Mouse (Mus musculus): ENCODE results near the gene Tmem88.

Gene Tmem88

GRCm38 (mm10) chr11:69382478-69383105 is 15.4 kb downstream of the Tmem88 start:
- in situ Hi-C loops (cut with MboI; ENCODE audit: low sequenced_read_pairs) = loop anchor here (5.0 kb wide), 1 partner anchor 125 kb away; no protein-coding TSS in a partner anchor

GRCm38 (mm10) chr11:69381356-69381755 is 16.7 kb downstream of the Tmem88 start:
- in situ Hi-C loops (cut with MboI; ENCODE audit: low sequenced_read_pairs) = loop anchor here (5.0 kb wide), 1 partner anchor 124 kb away; no protein-coding TSS in a partner anchor

GRCm38 (mm10) chr11:69379600-69379999 is 18.4 kb downstream of the Tmem88 start:
- in situ Hi-C loops (cut with MboI; ENCODE audit: low sequenced_read_pairs) = no loop called here

DNA sequence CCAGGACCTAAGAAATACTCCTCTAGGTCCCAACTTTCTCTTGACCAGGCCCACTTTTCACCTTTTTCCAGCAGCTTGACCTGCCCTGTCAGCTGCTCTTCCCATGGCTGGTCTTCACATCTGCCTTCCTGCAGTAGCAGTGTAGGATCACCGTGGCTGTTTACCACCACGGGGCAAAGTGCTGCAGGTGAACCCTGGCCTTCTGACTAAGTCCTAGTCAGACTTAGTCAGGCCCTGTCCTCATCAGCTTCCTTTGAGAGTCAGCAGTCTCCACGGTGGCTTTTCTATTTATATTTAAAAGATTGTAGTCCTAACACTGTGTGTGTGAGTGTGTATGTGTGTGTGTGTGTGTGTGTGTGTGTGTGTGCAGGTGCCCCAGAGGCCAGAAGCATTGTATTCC is 20.3 kb downstream of the Tmem88 start:
- in situ Hi-C loops (cut with MboI; ENCODE audit: low sequenced_read_pairs) = no loop called here

- in situ Hi-C loops (cut with MboI; ENCODE audit: low sequenced_read_pairs) = no loop called here
Measured at GRCm38 (mm10) chr11:69375646-69376045, 22.4 kb downstream of the Tmem88 start.

DNA sequence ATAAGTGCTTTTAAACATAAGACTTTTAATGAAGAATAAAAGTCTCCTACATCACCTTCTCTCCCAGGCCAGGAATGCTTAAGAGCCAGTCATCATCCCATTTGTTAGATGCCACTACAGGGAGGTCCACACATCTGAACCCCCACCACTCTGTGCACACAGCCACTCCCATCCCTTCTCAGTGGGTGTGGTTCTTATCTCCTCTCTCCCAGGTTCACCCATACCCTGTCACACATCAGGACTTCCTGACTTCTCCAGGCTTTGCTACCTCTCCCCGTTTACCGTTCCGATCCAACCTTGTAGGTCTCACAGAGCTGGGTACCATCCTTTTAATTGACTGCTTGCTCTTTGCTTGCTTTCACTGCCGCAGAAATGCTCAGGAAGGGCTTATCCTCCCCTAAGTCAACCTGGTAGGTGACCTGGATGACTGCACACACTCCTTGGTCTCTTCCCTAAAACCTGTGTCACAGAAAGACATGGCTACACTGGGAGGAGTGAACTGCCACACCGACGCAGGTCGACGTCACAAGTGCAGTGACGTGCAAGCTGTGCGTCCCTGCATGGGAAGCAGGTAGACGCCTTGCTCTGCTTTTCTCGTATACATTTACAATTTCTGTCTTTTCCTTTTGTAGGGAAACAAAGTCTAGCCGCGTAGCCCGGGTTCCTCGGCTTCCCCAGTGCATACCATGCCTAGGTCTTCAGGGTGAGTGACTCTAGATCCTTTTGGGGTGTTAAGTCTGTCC is 24.6 kb downstream of the Tmem88 start:
- in situ Hi-C loops (cut with MboI; ENCODE audit: low sequenced_read_pairs) = no loop called here

- in situ Hi-C loops (cut with MboI; ENCODE audit: low sequenced_read_pairs) = no loop called here
Measured at GRCm38 (mm10) chr11:69372780-69373170, 25.3 kb downstream of the Tmem88 start.

GRCm38 (mm10) chr11:69372056-69372779 is 25.8 kb downstream of the Tmem88 start:
- in situ Hi-C loops (cut with MboI; ENCODE audit: low sequenced_read_pairs) = no loop called here

DNA sequence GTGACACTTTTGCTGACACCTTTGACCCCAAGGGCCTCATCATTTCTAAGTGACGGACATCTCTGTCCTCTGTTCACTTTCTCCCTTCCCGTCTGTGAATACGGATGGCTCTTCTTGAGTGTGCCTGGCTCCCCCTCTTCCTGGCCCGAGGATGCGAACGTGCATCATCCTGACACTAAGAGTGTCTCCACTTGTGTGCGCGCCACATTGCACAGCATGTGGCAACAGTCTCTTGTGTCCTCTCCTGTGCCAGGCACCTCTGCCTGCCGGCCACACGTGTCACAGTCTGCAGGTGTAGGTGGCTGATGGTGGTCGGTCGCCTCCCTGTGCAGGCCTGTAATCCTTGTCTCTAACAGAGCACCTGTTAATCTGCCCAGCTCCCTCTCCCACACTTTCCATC is 26.4 kb downstream of the Tmem88 start:
- in situ Hi-C loops (cut with MboI; ENCODE audit: low sequenced_read_pairs) = no loop called here

DNA sequence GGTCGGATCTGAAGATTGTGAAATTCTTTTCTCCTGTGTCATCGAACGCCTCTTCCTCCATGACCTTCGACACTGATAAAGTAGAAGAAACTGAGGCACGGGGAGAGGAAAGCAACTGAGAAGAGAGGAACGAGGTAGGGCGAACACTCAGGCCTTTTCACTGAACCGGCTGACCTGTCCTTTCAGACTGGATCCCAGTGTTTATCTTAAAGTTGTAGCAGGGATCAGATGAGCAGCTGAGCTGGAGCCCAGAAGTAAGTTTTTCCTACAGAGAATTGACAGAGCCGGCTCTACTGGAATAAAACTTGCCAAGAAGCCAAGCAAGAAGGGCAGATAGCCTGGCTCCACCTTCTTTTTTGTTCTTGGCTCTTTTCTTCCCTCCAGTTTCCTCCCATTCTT is 27.2 kb downstream of the Tmem88 start:
- in situ Hi-C loops (cut with MboI; ENCODE audit: low sequenced_read_pairs) = no loop called here

- in situ Hi-C loops (cut with MboI; ENCODE audit: low sequenced_read_pairs) = no loop called here
Measured at GRCm38 (mm10) chr11:69369990-69370816, 27.8 kb downstream of the Tmem88 start.

DNA sequence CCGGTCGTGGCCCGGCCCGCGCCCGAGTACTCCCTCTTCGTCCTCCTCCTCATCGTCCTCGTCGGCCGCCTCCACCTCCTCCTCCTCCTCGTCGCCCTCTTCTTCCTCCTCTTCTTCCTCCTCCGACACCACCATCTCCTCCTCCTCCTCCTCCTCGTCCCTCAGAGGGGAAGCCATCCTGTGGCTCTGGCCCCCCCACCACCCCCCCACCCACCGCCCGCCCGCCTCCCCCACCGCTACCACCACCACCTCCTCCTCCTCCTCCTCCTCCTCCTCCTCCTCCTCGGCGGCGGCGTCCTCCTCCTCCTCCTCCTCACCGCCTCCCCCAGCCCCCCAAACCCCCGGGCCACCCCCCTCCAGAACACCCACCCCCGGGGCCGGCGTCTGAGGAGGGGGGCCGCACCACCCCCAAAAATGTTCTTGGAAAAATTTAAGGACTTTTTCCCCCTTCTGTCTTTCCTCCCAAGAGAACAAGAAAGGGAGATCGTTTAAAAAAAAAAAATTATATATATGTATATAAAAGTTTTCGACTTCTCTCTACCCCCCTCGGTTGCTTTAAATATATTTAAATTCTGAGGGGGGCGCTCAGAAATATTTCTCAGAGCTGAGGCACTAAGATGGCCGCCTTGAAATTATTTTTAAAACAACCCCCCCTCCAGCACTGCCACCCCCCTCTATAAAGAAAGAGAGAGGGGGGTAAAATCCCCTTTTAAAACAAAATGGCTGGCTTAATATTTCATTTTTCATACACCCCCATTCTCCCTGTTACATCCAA is 28.6 kb downstream of the Tmem88 start, which contains the start of gene Chd3:
Gene Chd3 (minus strand): TSS at position 192 of the 775 bp plus-strand sequence.
- in situ Hi-C loops (cut with MboI; ENCODE audit: low sequenced_read_pairs) = no loop called here

DNA sequence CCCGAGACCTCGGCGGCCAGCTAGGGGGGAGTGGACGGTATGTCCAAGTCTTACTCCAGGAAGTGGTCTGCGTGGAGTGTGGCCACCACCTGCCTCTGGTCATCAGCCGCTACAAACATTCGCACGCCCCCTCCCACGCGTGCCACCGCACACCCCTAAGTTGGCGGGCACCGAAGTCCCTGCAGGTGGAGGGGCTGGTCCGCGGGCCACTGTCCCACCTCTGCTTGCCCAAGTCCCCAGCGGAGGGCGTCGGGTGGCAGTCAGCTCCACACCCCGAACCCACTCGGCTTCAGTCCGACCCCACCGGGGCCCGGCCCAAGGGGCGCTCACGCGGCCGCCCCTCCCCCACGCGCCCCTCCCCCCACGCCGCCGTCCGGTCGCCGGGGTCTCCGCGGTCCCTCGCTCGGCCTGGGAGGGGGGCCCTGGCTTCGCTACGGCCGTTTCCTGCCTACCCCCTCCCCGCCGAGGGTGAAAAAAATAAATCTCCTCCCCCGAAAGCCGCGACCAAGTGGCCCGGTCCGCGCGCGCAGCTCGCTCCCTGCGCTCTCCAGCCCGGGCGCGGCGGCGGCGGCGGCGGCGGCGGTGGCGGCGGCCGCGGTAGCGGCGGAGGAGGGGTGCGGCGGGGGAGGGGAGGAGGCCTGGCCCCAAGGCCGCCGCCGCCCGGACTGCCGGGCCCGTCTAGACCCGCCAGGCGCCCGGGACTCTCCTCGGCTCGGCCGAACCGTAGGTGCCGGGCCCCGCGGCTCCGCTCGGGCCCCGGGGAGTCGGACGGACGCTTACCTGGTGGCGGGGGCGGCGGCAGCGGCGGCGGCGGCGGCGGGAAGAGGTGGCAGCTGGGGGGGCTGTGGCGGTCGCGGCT is 29.4 kb downstream of the Tmem88 start:
- in situ Hi-C loops (cut with MboI; ENCODE audit: low sequenced_read_pairs) = no loop called here

DNA sequence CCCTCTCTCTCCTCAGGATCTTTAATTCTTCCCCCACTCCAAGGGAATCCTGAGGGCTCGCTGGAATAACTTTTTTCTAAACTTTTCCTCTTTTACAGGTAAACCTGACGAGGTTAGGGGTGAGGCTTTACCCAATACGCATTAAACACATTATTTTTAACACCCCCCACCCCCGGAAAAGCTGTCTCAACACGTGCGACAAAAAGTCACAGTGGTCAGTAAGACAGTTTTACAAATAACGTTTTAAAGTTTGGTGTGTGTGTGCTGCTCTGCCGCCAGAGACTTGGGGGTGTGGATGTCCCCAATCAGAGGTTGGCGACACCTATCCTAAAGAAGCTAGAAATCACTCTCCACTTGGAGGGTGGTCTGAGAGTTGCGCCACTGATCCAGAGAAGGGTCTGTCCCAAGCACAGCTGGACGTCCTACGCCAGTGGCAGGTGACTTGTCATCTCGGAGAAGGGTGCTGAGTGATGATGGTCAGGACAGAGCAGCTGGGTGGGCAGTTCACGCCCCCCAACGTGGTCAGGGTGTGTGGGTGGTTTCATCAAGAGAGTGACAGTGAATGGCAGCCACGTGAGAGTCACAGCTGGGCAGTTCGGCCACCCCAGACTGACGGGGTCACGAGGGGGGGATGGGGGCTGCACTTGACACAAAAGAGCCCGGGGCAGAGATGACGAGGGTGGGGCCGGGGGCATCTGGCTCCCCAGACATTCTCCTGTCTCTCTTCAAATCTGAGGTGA is 30.2 kb downstream of the Tmem88 start:
- in situ Hi-C loops (cut with MboI; ENCODE audit: low sequenced_read_pairs) = no loop called here

DNA sequence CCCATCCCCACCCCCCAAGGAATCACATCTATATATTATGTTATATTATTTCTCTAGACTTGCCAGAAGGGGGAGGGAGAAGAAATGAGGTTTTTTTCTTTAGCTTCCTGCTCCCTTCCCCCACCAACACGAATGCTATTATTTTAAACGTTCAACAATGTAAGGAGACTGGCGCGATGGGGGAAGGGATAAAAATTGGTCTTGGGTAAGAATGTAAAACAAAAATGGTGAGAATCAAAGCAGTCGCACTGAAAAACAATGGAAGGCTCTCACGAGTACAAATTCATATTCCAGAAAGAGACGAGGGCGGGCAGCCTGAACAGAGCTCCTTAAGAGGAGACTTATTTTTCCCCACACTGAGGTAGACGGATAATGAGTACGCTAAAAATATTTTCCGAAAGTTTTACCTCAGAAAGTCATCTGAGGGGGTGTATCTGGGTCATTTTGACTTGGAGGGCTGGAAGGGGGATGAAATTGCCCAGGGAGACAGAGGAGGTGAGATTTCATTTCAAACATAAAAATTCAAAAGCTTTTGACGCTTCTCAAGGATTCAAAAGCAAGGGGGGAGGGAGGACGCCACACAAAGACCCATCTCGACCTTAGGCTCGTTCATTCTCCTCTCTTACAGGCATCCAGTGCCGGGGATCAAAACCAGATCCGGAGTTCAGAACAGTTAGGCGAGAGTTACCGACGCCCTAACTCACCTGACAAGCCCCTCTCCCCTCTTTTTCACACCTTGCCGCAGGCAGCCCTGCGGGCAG is 31.0 kb downstream of the Tmem88 start:
- in situ Hi-C loops (cut with MboI; ENCODE audit: low sequenced_read_pairs) = no loop called here

DNA sequence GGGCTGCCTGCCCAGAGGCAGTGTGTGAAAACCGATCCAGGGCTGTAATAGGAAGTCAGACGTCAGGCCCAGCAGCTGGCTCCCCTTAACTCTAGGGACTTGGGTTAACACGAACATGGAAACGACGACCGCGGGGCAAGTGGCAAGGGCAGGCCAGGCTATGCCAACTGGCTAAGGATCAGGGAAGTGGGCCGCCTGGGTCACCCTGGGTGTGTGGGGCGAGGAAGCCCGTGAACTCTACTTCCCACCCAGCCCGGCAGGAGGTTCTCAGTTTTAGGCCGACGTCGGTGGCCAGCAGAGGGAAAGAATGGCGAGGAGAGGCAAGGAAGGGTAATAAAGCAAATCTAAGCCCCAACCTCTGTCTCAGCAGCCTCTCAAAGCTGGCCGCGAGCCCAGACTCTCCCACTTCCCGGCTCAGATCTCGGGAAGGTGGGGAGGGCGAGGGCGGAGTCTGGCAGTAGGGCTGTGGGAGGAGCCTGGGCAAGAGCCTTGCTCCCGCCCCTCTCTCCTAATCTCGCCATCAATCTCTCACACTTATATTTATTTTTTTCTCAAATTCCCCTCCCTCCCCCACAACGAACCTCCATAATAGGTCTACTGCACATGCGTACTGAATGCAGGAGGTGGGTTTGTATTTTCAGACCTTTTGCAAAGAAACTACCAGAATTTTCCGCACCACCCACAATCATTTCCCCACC is 31.7 kb downstream of the Tmem88 start:
- in situ Hi-C loops (cut with MboI; ENCODE audit: low sequenced_read_pairs) = no loop called here

DNA sequence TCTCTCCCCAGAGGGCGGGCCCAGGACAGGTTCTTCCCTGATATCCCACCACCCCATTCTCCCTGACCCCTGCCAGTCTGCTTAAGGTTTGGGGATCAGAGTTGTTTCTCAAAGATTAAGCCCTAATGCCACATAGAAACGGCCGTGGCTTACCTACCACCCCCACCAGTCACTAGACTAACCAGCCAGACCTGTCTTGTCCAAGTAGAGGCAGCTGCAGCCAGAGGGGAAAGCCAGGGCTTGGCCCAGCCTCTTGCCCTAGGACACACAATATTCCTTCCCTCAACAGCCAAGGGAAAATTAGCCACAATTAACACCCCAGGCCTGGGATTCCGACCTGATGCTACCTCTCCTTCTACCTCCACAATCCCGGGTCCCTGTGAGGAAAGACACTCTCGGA is 32.3 kb downstream of the Tmem88 start:
- in situ Hi-C loops (cut with MboI; ENCODE audit: low sequenced_read_pairs) = no loop called here
